Mouse (Mus musculus): Measurements from ENCODE around the gene Fzd9. TPM values are rescaled to one million over a fixed set of nuclear protein-coding genes. Genes with fewer than 3 reads are reported as not detected.
A peak's percentile ranks its signal among the peaks of the same experiment; 100 is the strongest.
"Not testable (repeated sequence)": the region's sequence is repeated elsewhere in the genome, so short reads cannot be mapped to it uniquely, and the experiment has no call there.

Gene Fzd9
- polyA plus RNA-seq, 1 experiment from 2014 or later = 11.6 TPM

DNA sequence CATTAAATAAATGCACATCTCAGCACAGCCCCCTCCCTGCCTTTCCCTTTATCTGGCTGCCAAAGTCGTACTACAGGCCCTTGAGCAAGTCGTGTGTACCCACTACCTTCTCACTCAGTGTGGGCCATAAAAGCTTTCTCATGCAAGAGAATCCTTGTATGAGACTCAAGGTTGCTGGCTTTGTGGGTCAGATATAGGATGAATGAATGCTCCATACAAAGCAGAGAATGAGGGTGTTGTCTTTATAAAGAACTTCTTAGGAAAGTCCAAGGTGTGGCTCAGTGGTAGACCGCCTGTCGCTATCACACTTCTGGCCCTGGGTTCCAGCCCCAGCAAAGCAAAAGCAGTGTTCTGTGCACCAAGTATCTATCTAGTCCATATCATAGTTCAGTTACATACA is 4.5 kb downstream of the Fzd9 start:
- peaks cover 15% of the 10 kb centered on the region for H3K27me3 ChIP-seq
- H3K36me3 ChIP-seq = peaks cover 59% of the 10 kb centered on the region
- no peak overlapping the region for H3K4me3 ChIP-seq
- H3K4me2 ChIP-seq = peak overlapping the region; percentile 96; the same call in 1 of the 2 replicates
- H3K4me1 ChIP-seq (replicated peaks) = peaks cover 46% of the 10 kb centered on the region
- no peak overlapping the region for H3K9ac ChIP-seq
- WGBS = 66% methylated on average over 4 of the region's 4 CpGs
- no peak for ATAC-seq (ENCODE audit: low read depth)
- no peak overlapping the region for H3K27ac ChIP-seq (replicated peaks)
- H3K9me3 ChIP-seq = no peaks in the 10 kb centered on the region

DNA sequence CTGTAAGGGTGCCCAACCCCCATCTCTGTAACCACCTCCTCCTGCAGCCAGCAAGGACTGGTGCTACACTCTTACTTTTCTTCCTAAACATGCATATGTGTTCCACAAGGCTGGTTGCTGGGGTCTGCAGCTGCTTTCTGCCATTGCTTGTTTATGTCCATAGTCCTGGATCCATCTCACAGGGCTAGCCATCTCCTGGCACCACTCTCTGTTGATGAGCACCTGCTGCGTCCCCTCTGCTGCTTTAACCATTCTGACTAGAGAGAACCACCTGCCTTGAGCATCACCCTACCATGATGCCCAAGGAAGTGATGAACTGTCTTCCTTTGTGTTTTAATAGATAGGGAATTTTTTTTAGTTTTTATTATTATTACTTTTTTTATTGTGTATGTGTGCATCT is 7.9 kb downstream of the Fzd9 start:
- Histone ChIP-seq H3K36me3 (peaks cover 93% of the 10 kb centered on the region), H3K27me3 (no peaks in the 10 kb centered on the region), H3K27ac (replicated peaks) (no peak overlapping the region), H3K9me3 (no peaks in the 10 kb centered on the region), H3K4me3 (no peak overlapping the region), H3K4me1 (replicated peaks) (peaks cover 16% of the 10 kb centered on the region), H3K4me2 (no peak overlapping the region), H3K9ac (no peak overlapping the region)
- no peak for ATAC-seq (ENCODE audit: low read depth)
- WGBS = 89% methylated on average over 1 of the region's 1 CpGs

DNA sequence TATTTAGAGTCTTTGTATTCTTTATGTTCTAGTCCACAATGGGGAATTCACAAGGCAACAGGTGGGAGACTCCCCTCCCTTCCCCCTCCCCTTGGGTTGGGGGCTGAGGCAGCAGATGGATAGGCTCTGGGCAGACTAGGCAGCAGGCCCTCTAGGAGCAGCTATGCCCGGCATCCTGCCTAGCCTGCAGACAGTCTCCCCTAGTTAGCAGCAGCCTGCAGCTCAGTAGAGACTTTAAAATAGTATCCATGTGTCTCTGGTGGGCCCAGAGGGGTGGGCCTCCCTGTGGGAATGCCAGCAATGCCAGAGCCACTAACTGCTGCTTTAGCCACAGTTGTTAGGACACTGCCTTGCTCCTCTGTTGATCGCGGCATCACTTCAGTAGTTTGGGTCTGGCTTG is 8.4 kb downstream of the Fzd9 start:
- H3K9me3 ChIP-seq = no peaks in the 10 kb centered on the region
- no peaks in the 10 kb centered on the region for H3K27me3 ChIP-seq
- no peak overlapping the region for H3K4me3 ChIP-seq
- no peak overlapping the region for H3K27ac ChIP-seq (replicated peaks)
- ATAC-seq (ENCODE audit: low read depth) = no peak
- peaks cover 13% of the 10 kb centered on the region for H3K4me1 ChIP-seq (replicated peaks)
- no peak overlapping the region for H3K4me2 ChIP-seq
- H3K9ac ChIP-seq = no peak overlapping the region
- H3K36me3 ChIP-seq = peaks cover 99% of the 10 kb centered on the region
- 85% methylated on average over 3 of the region's 3 CpGs for WGBS

DNA sequence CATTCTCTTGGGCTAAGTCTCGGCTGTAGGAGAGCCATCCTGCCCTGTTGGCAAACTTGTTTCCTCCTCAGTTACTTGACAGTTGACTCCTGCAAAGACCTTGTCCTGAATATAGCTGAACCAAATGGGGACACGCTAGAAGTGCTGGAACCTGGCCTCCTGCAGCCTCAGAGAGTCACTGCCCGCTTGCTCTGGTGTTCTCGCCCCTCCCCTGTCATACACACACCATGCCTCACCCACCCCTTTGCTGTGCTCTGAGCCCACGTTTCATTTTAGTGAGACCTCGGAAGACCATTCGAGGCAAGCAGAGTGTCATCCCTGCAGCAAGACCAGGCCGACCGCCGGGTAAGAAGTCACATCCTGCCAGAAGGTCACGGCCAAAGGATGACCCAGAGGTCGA is 8.9 kb downstream of the Fzd9 start:
- H3K4me1 ChIP-seq (replicated peaks) = peaks cover 10% of the 10 kb centered on the region
- no peak overlapping the region for H3K4me2 ChIP-seq
- no peak overlapping the region for H3K9ac ChIP-seq
- no peak overlapping the region for H3K4me3 ChIP-seq
- no peaks in the 10 kb centered on the region for H3K27me3 ChIP-seq
- WGBS = 76% methylated on average over 12 of the region's 12 CpGs
- no peaks in the 10 kb centered on the region for H3K9me3 ChIP-seq
- ATAC-seq (ENCODE audit: low read depth) = no peak
- peaks cover 99% of the 10 kb centered on the region for H3K36me3 ChIP-seq
- H3K27ac ChIP-seq (replicated peaks) = no peak overlapping the region

DNA sequence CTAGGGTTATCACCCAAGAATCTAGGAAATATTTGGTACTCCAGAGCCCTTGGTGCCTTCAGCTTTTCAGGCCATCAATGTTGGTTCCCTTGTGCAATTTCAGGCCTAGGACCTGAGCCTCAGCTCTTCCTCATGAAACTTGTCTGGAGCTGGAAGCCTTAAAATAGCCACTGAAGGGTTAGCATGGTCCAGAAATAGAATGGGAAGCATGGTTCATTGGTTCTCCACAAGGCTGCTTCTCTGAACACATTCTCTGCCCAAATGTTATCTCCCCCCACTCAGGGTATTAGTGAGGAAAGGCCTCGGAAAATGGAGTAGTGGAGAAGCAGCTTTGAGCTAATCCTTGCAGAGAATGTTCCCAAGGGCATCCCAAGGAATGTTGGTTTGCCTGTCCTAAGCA is 9.6 kb downstream of the Fzd9 start:
- H3K36me3 ChIP-seq = peaks cover 100% of the 10 kb centered on the region
- H3K4me2 ChIP-seq = no peak overlapping the region
- 80% methylated on average over 1 of the region's 1 CpGs for WGBS
- no peak overlapping the region for H3K27ac ChIP-seq (replicated peaks)
- H3K9ac ChIP-seq = no peak overlapping the region
- no peaks in the 10 kb centered on the region for H3K9me3 ChIP-seq
- no peaks in the 10 kb centered on the region for H3K27me3 ChIP-seq
- H3K4me1 ChIP-seq (replicated peaks) = peaks cover 5% of the 10 kb centered on the region
- H3K4me3 ChIP-seq = no peak overlapping the region
- no peak for ATAC-seq (ENCODE audit: low read depth)

DNA sequence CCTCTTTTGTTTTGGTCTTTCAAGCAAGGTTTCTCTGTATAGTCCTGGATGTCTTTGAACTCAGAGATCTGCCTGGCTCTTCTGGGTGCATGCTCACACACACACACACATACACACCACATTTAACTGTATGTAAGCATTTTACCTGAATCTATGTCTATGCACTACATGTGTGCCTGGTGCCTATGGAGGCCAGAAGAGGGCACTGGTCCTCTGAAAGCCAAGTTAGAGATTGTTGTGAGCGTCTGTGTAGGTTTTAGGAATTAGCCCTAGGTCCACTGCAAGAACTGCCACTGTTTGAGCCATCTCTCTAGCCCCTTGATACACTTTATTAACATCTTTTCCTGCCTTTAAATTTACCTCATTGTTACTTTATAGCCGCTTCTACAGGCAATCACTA is 12.2 kb downstream of the Fzd9 start:
- Histone ChIP-seq H3K4me1 (replicated peaks) (no peaks in the 10 kb centered on the region), H3K36me3 (peaks cover 98% of the 10 kb centered on the region), H3K27me3 (no peaks in the 10 kb centered on the region), H3K9me3 (no peaks in the 10 kb centered on the region), H3K27ac (replicated peaks) (no peak overlapping the region), H3K4me2 (no peak overlapping the region), H3K4me3 (no peak overlapping the region), H3K9ac (no peak overlapping the region)
- ATAC-seq (ENCODE audit: low read depth) = no peak
- 89% methylated on average over 2 of the region's 2 CpGs for WGBS

DNA sequence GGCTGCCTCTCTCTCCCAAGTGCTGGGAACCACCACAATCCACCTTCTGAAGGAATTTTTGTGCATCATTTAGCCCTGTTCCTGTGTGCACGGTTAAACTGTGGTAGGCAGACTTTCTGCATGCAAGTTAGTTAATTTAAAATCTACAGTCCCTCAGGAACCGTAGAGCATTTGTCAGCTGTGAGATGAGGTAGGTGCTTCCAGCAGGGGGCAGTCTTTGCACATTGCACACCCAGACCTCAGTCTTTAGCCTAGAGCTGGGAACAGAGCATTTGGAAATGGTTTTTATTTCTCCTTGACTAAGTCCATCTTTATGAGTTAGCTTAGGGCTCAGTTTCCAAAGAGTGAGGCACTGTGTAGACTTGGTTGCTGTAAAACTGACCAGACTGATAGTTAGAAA is 14.5 kb downstream of the Fzd9 start:
- Histone ChIP-seq H3K9me3 (no peaks in the 10 kb centered on the region), H3K4me2 (no peak overlapping the region), H3K4me1 (replicated peaks) (no peaks in the 10 kb centered on the region), H3K36me3 (peaks cover 98% of the 10 kb centered on the region), H3K27ac (replicated peaks) (no peak overlapping the region), H3K27me3 (no peaks in the 10 kb centered on the region), H3K9ac (no peak overlapping the region), H3K4me3 (no peak overlapping the region)
- ATAC-seq (ENCODE audit: low read depth) = no peak
- WGBS = 48% methylated on average over 2 of the region's 2 CpGs

DNA sequence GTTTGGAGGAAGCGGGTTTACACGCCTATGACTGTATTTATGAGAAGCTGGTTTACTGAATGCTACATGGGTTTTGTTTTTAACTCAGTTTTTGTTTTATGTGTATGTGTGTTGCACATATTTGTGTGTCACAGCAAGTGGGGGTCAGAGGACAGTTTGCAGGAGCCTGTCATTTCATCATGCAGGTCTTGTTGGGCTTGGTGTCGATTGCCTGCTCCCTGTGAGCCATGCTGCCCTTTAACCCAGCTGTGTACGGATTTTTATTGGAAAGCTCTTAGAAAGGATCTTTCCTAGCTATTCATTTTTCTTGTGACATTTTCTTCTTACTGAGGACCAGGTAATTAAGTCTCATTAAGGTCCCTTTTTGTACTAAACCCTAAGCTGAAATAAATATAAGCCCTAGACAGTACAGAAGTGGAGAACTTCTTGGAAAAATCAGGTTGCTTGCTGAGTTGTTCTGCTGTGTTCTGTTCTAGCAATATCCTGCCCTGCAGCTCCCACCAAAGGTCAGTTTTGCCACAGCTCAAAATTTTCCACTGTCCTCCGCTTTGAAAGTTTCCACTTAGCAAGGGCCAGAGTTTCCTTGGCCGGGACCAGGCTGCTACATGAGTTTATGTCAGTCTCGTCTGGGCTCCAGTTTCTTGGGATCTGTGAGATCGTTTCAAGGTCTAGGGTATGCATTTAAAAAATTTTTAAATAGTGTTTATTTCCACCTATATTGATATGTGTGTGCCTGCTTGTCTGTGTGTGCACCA is 17.7 kb downstream of the Fzd9 start:
- peaks cover 94% of the 10 kb centered on the region for H3K36me3 ChIP-seq
- H3K4me1 ChIP-seq (replicated peaks) = no peaks in the 10 kb centered on the region
- 90% methylated on average over 8 of the region's 8 CpGs for WGBS

DNA sequence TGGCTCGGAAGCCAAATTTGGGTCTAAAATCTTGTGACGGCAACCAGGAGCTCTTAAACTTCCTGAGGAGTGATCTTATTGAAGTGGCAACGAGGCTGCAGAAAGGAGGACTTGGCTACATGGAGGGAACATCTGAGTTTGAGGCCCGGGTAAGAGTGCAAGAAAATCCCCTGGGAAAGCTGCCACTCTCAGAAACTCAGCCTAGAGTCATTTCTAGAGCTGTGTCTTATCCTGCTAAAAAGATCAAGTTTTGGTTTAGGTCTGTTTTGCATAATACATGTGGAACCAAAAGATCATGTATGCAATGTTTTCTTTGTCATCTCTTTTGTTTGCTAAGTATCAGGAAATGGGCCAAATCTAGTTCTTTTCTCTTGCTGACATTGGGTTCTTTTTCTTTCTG is 20.8 kb downstream of the Fzd9 start:
- no peaks in the 10 kb centered on the region for H3K9me3 ChIP-seq
- H3K4me3 ChIP-seq = no peak overlapping the region
- H3K4me1 ChIP-seq (replicated peaks) = no peaks in the 10 kb centered on the region
- WGBS = 87% methylated on average over 4 of the region's 4 CpGs
- peaks cover 90% of the 10 kb centered on the region for H3K36me3 ChIP-seq
- no peak overlapping the region for H3K27ac ChIP-seq (replicated peaks)
- no peak for ATAC-seq (ENCODE audit: low read depth)
- no peak overlapping the region for H3K9ac ChIP-seq
- H3K4me2 ChIP-seq = no peak overlapping the region
- H3K27me3 ChIP-seq = no peaks in the 10 kb centered on the region

More for the DNA sequence above, 17.7 kb downstream of the Fzd9 start:
- Histone ChIP-seq H3K9ac (no peak overlapping the region), H3K4me3 (no peak overlapping the region), H3K27ac (replicated peaks) (no peak overlapping the region), H3K4me2 (no peak overlapping the region), H3K27me3 (no peaks in the 10 kb centered on the region), H3K9me3 (no peaks in the 10 kb centered on the region)
- ATAC-seq (ENCODE audit: low read depth) = no peak

DNA sequence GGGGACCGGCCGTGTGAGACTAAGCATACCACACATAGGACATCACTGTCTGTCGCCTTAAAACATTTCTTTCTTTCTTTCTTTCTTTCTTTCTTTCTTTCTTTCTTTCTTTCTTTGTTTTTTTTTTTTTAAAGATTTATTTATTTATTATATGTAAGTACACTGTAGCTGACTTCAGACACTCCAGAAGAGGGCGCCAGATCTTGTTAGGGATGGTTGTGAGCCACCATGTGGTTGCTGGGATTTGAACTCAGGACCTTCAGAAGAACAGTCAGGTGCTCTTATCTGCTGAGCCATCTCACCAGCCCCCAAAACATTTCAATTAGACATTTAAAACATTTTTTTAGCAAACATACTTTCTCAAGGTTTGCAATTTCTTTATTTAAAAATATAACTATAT is 25.2 kb downstream of the Fzd9 start:
- H3K9me3 ChIP-seq; H3K4me1 ChIP-seq (replicated peaks); H3K4me3 ChIP-seq; H3K9ac ChIP-seq; H3K4me2 ChIP-seq; H3K27me3 ChIP-seq; H3K27ac ChIP-seq (replicated peaks); ATAC-seq (ENCODE audit: low read depth): not testable (repeated sequence)
- H3K36me3 ChIP-seq = peaks cover 88% of the 10 kb centered on the region
- 95% methylated on average over 4 of the region's 4 CpGs for WGBS

DNA sequence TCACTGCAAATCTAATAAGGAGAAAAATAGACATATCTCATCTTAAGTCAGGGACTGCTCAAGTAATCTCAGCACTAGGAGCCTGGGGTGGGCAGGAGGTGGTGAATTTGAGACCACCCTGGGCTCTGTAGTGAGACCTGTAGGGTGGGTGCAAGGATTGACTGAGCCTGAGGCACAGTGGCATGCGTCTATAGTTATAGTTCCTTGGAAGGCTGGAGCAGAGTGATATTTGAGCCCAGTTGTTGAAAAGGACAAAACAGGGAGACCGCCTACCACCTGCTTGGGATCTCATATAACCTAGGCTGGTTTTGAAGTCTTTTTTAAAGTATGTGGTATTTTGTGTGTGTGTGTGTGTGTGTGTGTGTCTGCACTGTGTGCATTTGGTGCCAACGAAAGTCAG is 26.9 kb downstream of the Fzd9 start:
- H3K4me1 ChIP-seq (replicated peaks) = no peaks in the 10 kb centered on the region
- H3K4me3 ChIP-seq = no peak overlapping the region
- H3K36me3 ChIP-seq = peaks cover 87% of the 10 kb centered on the region
- 95% methylated on average over 3 of the region's 3 CpGs for WGBS
- ATAC-seq (ENCODE audit: low read depth) = no peak
- no peaks in the 10 kb centered on the region for H3K9me3 ChIP-seq
- H3K27ac ChIP-seq (replicated peaks) = no peak overlapping the region
- H3K4me2 ChIP-seq = no peak overlapping the region
- H3K9ac ChIP-seq = no peak overlapping the region
- H3K27me3 ChIP-seq = no peaks in the 10 kb centered on the region

DNA sequence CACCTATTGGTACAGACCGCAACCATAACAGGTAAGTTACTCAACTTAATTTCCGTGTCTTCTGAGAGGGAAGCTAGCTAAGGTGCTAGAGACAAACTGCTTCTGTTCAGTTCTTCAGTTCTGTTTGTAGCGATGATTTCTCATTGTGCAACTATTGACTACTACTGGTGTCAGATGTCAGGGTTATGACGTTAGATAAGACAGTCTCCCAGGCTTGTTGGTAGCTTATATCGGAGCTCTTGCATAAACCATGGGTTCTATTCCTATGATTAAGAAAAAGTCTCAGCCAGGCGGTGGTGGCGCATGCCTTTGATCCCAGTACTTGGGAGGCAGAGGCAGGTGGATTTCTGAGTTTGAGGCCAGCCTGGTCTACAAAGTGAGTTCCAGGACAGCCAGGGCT is 29.0 kb downstream of the Fzd9 start:
- no peak overlapping the region for H3K4me3 ChIP-seq
- no peak overlapping the region for H3K4me2 ChIP-seq
- H3K36me3 ChIP-seq = peaks cover 88% of the 10 kb centered on the region
- ATAC-seq (ENCODE audit: low read depth) = no peak
- H3K4me1 ChIP-seq (replicated peaks) = no peaks in the 10 kb centered on the region
- 92% methylated on average over 7 of the region's 7 CpGs for WGBS
- H3K9ac ChIP-seq = no peak overlapping the region
- no peaks in the 10 kb centered on the region for H3K27me3 ChIP-seq
- H3K9me3 ChIP-seq = no peaks in the 10 kb centered on the region
- H3K27ac ChIP-seq (replicated peaks) = no peak overlapping the region

DNA sequence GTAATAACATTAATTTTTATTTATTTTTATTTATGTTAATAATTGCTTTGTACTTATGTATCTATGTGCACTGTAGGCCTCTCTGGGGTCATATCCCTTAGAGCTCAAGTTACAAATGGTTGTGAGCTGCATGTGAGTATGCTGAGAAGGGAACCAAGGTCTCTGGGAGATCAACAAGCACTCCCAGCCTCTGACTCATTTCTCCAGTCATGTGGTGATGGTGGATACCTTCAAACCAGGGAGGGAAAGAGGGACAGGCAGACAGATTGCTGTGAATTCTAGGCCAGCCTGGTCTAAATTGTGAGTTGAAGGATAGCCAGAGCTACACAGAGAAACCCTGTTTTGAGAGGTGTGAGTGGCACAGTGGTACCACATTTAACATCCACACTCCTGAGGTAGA is 30.1 kb downstream of the Fzd9 start:
- no peak overlapping the region for H3K4me3 ChIP-seq
- H3K27me3 ChIP-seq = no peaks in the 10 kb centered on the region
- H3K9ac ChIP-seq = no peak overlapping the region
- no peaks in the 10 kb centered on the region for H3K4me1 ChIP-seq (replicated peaks)
- no peak for ATAC-seq (ENCODE audit: low read depth)
- H3K9me3 ChIP-seq = no peaks in the 10 kb centered on the region
- no peak overlapping the region for H3K4me2 ChIP-seq
- H3K36me3 ChIP-seq = peaks cover 91% of the 10 kb centered on the region
- no peak overlapping the region for H3K27ac ChIP-seq (replicated peaks)
